Mouse (Mus musculus): ENCODE results near the gene 4930558K02Rik.

DNA sequence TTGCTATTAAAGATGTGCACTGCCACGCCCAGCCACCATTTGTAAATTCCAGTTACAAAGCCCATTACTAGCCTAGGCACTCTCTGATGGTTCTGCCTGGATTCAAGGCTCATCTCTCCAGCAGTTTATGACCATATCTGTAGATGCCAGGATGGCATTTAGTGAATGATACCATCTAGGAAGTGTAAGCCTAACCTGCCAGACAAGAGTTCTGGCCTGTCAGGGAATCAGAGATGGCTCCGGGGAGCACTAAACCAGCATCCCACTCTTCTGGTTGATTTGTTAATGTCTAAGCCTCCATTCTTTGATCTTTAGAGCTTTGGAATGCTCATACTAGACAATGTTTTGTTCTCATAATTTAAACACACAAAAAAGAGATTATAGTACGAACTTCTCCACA is 55.1 kb downstream of the 4930558K02Rik start:
- no peak for TF ChIP-seq CTCF (IDR thresholded peaks at IDR 0.05; ENCODE audit: low read depth)
- TF ChIP-seq EP300 (IDR thresholded peaks at IDR 0.05; ENCODE audit: low read depth): no peak

Measured in liver, postnatal 0 days (tissue).